Mouse (Mus musculus) adrenal gland, adult (tissue): ENCODE data around the gene Ccdc107.
"Not testable (repeated sequence)": the region's sequence is repeated elsewhere in the genome, so short reads cannot be mapped to it uniquely, and the experiment has no call there.

Source experiments
- DNase-seq, 2 experiments: peaks; one replicate each; pipeline ENCODE4 v3.0.0; 2022 to 2023; ENCODE audit warnings: low spot score in 1 of 2; ENCODE audit not compliant: inconsistent age in 2 of 2

Gene Ccdc107

GRCm38 (mm10) chr4:43483535-43484091, 9.1 kb upstream of the Ccdc107 start, which contains the start of gene Sit1:
Gene Sit1, minus strand, starts transcription at chr4:43483734.
- no peak for DNase-seq

- not testable (repeated sequence) for DNase-seq
Observed at GRCm38 (mm10) chr4:43485666-43486065, 7.0 kb upstream of the Ccdc107 start.

GRCm38 (mm10) chr4:43489611-43490010, 3.1 kb upstream of the Ccdc107 start:
- DNase-seq, result no peak

GRCm38 (mm10) chr4:43490801-43491200, 1.9 kb upstream of the Ccdc107 start:
- DNase-seq, result no peak

- DNase-seq, result peak in 1 of 2 experiments; percentile 65
Observed at GRCm38 (mm10) chr4:43492101-43492820, 439 bp upstream of the Ccdc107 start.

GRCm38 (mm10) chr4:43493186-43493845, 616 bp downstream of the Ccdc107 start:
- peak; percentile 97 to 100 for DNase-seq

- no peak for DNase-seq
Observed at GRCm38 (mm10) chr4:43493846-43494240, 1.1 kb downstream of the Ccdc107 start.

GRCm38 (mm10) chr4:43496587-43496986, 3.9 kb downstream of the Ccdc107 start:
- DNase-seq, result no peak

- no peak for DNase-seq
Observed at GRCm38 (mm10) chr4:43497405-43497804, 4.7 kb downstream of the Ccdc107 start.

- no peak for DNase-seq
Observed at GRCm38 (mm10) chr4:43497946-43498345, 5.2 kb downstream of the Ccdc107 start.

GRCm38 (mm10) chr4:43498983-43499382, 6.3 kb downstream of the Ccdc107 start:
- DNase-seq, result peak in 1 of 2 experiments; percentile 55

GRCm38 (mm10) chr4:43499407-43500333, 7.0 kb downstream of the Ccdc107 start, which contains the start of gene Arhgef39:
Gene Arhgef39, minus strand, starts transcription at chr4:43499695.
- peak; percentile 87 to 93 for DNase-seq

GRCm38 (mm10) chr4:43503041-43503440, 10.3 kb downstream of the Ccdc107 start:
- no peak for DNase-seq

- no peak for DNase-seq
Observed at GRCm38 (mm10) chr4:43503506-43503905, 10.8 kb downstream of the Ccdc107 start.

GRCm38 (mm10) chr4:43504269-43504668, 11.6 kb downstream of the Ccdc107 start:
- DNase-seq, result no peak

GRCm38 (mm10) chr4:43506074-43506473, 13.4 kb downstream of the Ccdc107 start:
- DNase-seq, result no peak

- DNase-seq, result peak in 1 of 2 experiments; percentile 29
Observed at GRCm38 (mm10) chr4:43506536-43507185, 14.0 kb downstream of the Ccdc107 start, which contains the start of gene Car9. Gene Car9, plus strand, starts transcription at chr4:43506966.

GRCm38 (mm10) chr4:43507938-43508665, 15.4 kb downstream of the Ccdc107 start:
- DNase-seq, result peak in 1 of 2 experiments; percentile 48

- peak; percentile 75 to 91 for DNase-seq
Observed at GRCm38 (mm10) chr4:43508666-43508997, 15.9 kb downstream of the Ccdc107 start.

GRCm38 (mm10) chr4:43509109-43509508, 16.4 kb downstream of the Ccdc107 start:
- DNase-seq, result no peak
